Mouse (Mus musculus): Measurements from ENCODE around the gene Wfdc9. TPM values are rescaled to one million over a fixed set of nuclear protein-coding genes. Genes with fewer than 3 reads are reported as not detected.

Gene Wfdc9
- polyA plus RNA-seq, 1 experiment from 2014 or later, result not detected

GRCm38 (mm10) chr2:164604411-164604810 is 52.0 kb downstream of the Wfdc9 start:
- no peaks in the 10 kb centered on the region for H3K4me1 ChIP-seq (ENCODE audit: control insufficient read depth, insufficient read depth, low read length)
- no peak overlapping the region for H3K9ac ChIP-seq (replicated peaks; ENCODE audit: low read length)
- H3K27ac ChIP-seq (replicated peaks; ENCODE audit: low read depth, low read length), result no peak overlapping the region
- no peak overlapping the region for H3K4me2 ChIP-seq (ENCODE audit: low read length)
- H3K4me3 ChIP-seq (replicated peaks; ENCODE audit: low read depth, low read length), result no peak overlapping the region
- DNase-seq (no peak), ATAC-seq (ENCODE audit: low FRiP score, low TSS enrichment) (no peak)
- 94% methylated on average over 8 of the region's 8 CpGs for WGBS
- H3K9me3 ChIP-seq (ENCODE audit: control insufficient read depth, low read length), result no peaks in the 10 kb centered on the region
- H3K36me3 ChIP-seq (ENCODE audit: control insufficient read depth, insufficient read depth, low read length), result no peaks in the 10 kb centered on the region
- no peaks in the 10 kb centered on the region for H3K27me3 ChIP-seq (ENCODE audit: control insufficient read depth, insufficient read depth, low read length)

GRCm38 (mm10) chr2:164603482-164603881 is 52.9 kb downstream of the Wfdc9 start:
- Histone ChIP-seq H3K27ac (replicated peaks; ENCODE audit: low read depth, low read length) (no peak overlapping the region), H3K9ac (replicated peaks; ENCODE audit: low read length) (no peak overlapping the region), H3K4me3 (replicated peaks; ENCODE audit: low read depth, low read length) (no peak overlapping the region), H3K4me2 (ENCODE audit: low read length) (no peak overlapping the region), H3K9me3 (ENCODE audit: control insufficient read depth, low read length) (no peaks in the 10 kb centered on the region), H3K36me3 (ENCODE audit: control insufficient read depth, insufficient read depth, low read length) (no peaks in the 10 kb centered on the region), H3K4me1 (ENCODE audit: control insufficient read depth, insufficient read depth, low read length) (no peaks in the 10 kb centered on the region), H3K27me3 (ENCODE audit: control insufficient read depth, insufficient read depth, low read length) (no peaks in the 10 kb centered on the region)
- WGBS, result 91% methylated on average over 3 of the region's 3 CpGs
- DNase-seq (no peak), ATAC-seq (ENCODE audit: low FRiP score, low TSS enrichment) (no peak)

DNA sequence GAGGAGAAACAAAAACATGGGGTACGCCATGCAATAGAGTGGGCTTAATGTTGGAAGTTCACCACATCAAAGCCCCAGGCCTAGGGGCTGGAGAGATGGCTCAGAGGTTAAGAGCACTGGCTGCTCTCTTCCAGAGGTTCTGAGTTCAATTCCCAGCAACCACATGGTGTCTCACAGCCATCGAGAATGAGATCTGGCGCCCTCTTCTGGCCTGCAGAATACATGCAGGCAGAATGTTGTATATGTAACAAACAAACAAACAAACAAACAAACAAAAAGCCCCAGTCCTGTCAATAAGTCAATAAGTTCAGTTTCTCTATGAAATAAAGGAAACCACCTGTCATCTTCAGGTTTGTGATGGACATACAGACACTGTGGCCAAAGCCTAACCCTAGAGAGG is 56.2 kb downstream of the Wfdc9 start:
- no peak for ATAC-seq (ENCODE audit: low FRiP score, low TSS enrichment)
- H3K4me2 ChIP-seq (ENCODE audit: low read length), result no peak overlapping the region
- H3K4me3 ChIP-seq (replicated peaks; ENCODE audit: low read depth, low read length), result no peak overlapping the region
- no peak overlapping the region for H3K9ac ChIP-seq (replicated peaks; ENCODE audit: low read length)
- H3K36me3 ChIP-seq (ENCODE audit: control insufficient read depth, insufficient read depth, low read length), result no peaks in the 10 kb centered on the region
- DNase-seq, result no peak
- no peak overlapping the region for H3K27ac ChIP-seq (replicated peaks; ENCODE audit: low read depth, low read length)
- WGBS, result 69% methylated on average over 3 of the region's 3 CpGs
- no peaks in the 10 kb centered on the region for H3K27me3 ChIP-seq (ENCODE audit: control insufficient read depth, insufficient read depth, low read length)
- no peaks in the 10 kb centered on the region for H3K9me3 ChIP-seq (ENCODE audit: control insufficient read depth, low read length)
- no peaks in the 10 kb centered on the region for H3K4me1 ChIP-seq (ENCODE audit: control insufficient read depth, insufficient read depth, low read length)

Other genes with a start within 250 kb of the Wfdc9 start
- 2.4 and 4.9 TPM in 2 replicates for gene Sdc4, start 212.7 kb downstream of the Wfdc9 start, polyA plus RNA-seq (2014; fragmentation: Nextera tagmentation; extraction: Ambion mirVana)
- 93.1 and 97.2 TPM in 2 replicates for gene Sys1, start 199.6 kb downstream of the Wfdc9 start, polyA plus RNA-seq (2014; fragmentation: Nextera tagmentation; extraction: Ambion mirVana)
- 3.4 and 5.1 TPM in 2 replicates for gene Gm20458, start 195.6 kb downstream of the Wfdc9 start, polyA plus RNA-seq (2014; fragmentation: Nextera tagmentation; extraction: Ambion mirVana)
- gene Trp53tg5, start 182.9 kb downstream of the Wfdc9 start, polyA plus RNA-seq (2014; fragmentation: Nextera tagmentation; extraction: Ambion mirVana), result not detected in 2 replicates
- gene Dbndd2, start 170.5 kb downstream of the Wfdc9 start, polyA plus RNA-seq (2014; fragmentation: Nextera tagmentation; extraction: Ambion mirVana), result 11.4 and 11.8 TPM in 2 replicates
- gene Pigt, start 159.1 kb downstream of the Wfdc9 start, polyA plus RNA-seq (2014; fragmentation: Nextera tagmentation; extraction: Ambion mirVana), result 98.9 and 115 TPM in 2 replicates
- gene Wfdc2, start 94.2 kb downstream of the Wfdc9 start, polyA plus RNA-seq (2014; fragmentation: Nextera tagmentation; extraction: Ambion mirVana), result 0.61 and 1.2 TPM in 2 replicates
- not detected in 2 replicates for gene Spint3, start 83.1 kb downstream of the Wfdc9 start, polyA plus RNA-seq (2014; fragmentation: Nextera tagmentation; extraction: Ambion mirVana)
- gene Wfdc6a, start 71.1 kb downstream of the Wfdc9 start, polyA plus RNA-seq (2014; fragmentation: Nextera tagmentation; extraction: Ambion mirVana), result not detected in 2 replicates
- gene Eppin, start 63.0 kb downstream of the Wfdc9 start, polyA plus RNA-seq (2014; fragmentation: Nextera tagmentation; extraction: Ambion mirVana), result not detected in 2 replicates
- not detected in 2 replicates for gene Wfdc6b, start 43.1 kb downstream of the Wfdc9 start, polyA plus RNA-seq (2014; fragmentation: Nextera tagmentation; extraction: Ambion mirVana)
- gene Wfdc8, start 43.0 kb downstream of the Wfdc9 start, polyA plus RNA-seq (2014; fragmentation: Nextera tagmentation; extraction: Ambion mirVana), result not detected in 2 replicates
- gene Wfdc16, start 17.8 kb downstream of the Wfdc9 start, polyA plus RNA-seq (2014; fragmentation: Nextera tagmentation; extraction: Ambion mirVana), result not detected in 2 replicates
- gene Wfdc10, start 537 bp downstream of the Wfdc9 start, polyA plus RNA-seq (2014; fragmentation: Nextera tagmentation; extraction: Ambion mirVana), result not detected in 2 replicates
- gene Wfdc11, start 17.5 kb upstream of the Wfdc9 start, polyA plus RNA-seq (2014; fragmentation: Nextera tagmentation; extraction: Ambion mirVana), result not detected in 2 replicates
- gene Wfdc13, start 28.5 kb upstream of the Wfdc9 start, polyA plus RNA-seq (2014; fragmentation: Nextera tagmentation; extraction: Ambion mirVana), result not detected in 2 replicates
- gene Spint4, start 41.9 kb upstream of the Wfdc9 start, polyA plus RNA-seq (2014; fragmentation: Nextera tagmentation; extraction: Ambion mirVana), result not detected in 2 replicates
- gene Spint5, start 58.7 kb upstream of the Wfdc9 start, polyA plus RNA-seq (2014; fragmentation: Nextera tagmentation; extraction: Ambion mirVana), result not detected in 2 replicates
- 0.80 and 1.1 TPM in 2 replicates for gene Wfdc3, start 89.3 kb upstream of the Wfdc9 start, polyA plus RNA-seq (2014; fragmentation: Nextera tagmentation; extraction: Ambion mirVana)
- 49.1 and 55.0 TPM in 2 replicates for gene Dnttip1, start 89.4 kb upstream of the Wfdc9 start, polyA plus RNA-seq (2014; fragmentation: Nextera tagmentation; extraction: Ambion mirVana)
- gene Ube2c, start 113.3 kb upstream of the Wfdc9 start, polyA plus RNA-seq (2014; fragmentation: Nextera tagmentation; extraction: Ambion mirVana), result 45.9 and 85.7 TPM in 2 replicates
- gene Tnnc2, start 123.4 kb upstream of the Wfdc9 start, polyA plus RNA-seq (2014; fragmentation: Nextera tagmentation; extraction: Ambion mirVana), result not detected in 2 replicates
- gene Snx21, start 129.2 kb upstream of the Wfdc9 start, polyA plus RNA-seq (2014; fragmentation: Nextera tagmentation; extraction: Ambion mirVana), result 22.1 and 34.5 TPM in 2 replicates
- 17.1 and 18.5 TPM in 2 replicates for gene Acot8, start 148.3 kb upstream of the Wfdc9 start, polyA plus RNA-seq (2014; fragmentation: Nextera tagmentation; extraction: Ambion mirVana)
- gene Zswim3, start 148.5 kb upstream of the Wfdc9 start, polyA plus RNA-seq (2014; fragmentation: Nextera tagmentation; extraction: Ambion mirVana), result 14.7 and 15.6 TPM in 2 replicates
- 27.8 and 30.5 TPM in 2 replicates for gene Zswim1, start 166.1 kb upstream of the Wfdc9 start, polyA plus RNA-seq (2014; fragmentation: Nextera tagmentation; extraction: Ambion mirVana)
- gene Spata25, start 172.0 kb upstream of the Wfdc9 start, polyA plus RNA-seq (2014; fragmentation: Nextera tagmentation; extraction: Ambion mirVana), result 0.29 TPM in 1 of 2 replicates, not detected in the other
- 77.1 and 88.2 TPM in 2 replicates for gene Ctsa, start 176.3 kb upstream of the Wfdc9 start, polyA plus RNA-seq (2014; fragmentation: Nextera tagmentation; extraction: Ambion mirVana)
- 5.1 and 6.9 TPM in 2 replicates for gene Neurl2, start 176.9 kb upstream of the Wfdc9 start, polyA plus RNA-seq (2014; fragmentation: Nextera tagmentation; extraction: Ambion mirVana)
- 29.8 and 91.1 TPM in 2 replicates for gene Pltp, start 201.1 kb upstream of the Wfdc9 start, polyA plus RNA-seq (2014; fragmentation: Nextera tagmentation; extraction: Ambion mirVana)
- 92.8 and 99.5 TPM in 2 replicates for gene Pcif1, start 222.7 kb upstream of the Wfdc9 start, polyA plus RNA-seq (2014; fragmentation: Nextera tagmentation; extraction: Ambion mirVana)

Data from midbrain, embryonic 14.5 days (tissue).